Mouse (Mus musculus) cerebellum, adult 18-20 months (tissue): Measurements from ENCODE around the gene Nfic.

ENCODE experiments used
- DNase-seq, 2 experiments: peaks; one replicate each; pipeline ENCODE4 v3.0.0; 2021

Gene Nfic

DNA sequence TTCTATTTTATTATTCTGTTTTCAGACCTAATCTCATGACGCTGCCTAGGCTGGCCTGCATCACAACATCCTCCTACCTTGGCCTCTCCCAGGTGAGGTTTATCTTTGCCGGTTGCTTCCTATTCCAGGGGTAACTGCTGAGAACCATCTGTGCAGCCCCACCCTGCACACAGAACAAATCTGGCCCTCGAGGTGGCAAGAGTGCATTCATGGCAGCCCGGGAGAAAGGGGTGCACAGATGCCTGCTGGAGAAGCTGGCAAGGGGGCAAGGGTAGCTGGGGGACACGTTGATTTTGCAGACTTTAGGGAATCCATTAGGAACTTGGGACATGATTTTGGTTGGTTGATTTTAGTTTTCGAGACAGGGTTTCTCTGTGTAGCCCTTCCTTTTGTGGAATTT is 2.8 kb upstream of the Nfic start:
- no peak for DNase-seq

DNA sequence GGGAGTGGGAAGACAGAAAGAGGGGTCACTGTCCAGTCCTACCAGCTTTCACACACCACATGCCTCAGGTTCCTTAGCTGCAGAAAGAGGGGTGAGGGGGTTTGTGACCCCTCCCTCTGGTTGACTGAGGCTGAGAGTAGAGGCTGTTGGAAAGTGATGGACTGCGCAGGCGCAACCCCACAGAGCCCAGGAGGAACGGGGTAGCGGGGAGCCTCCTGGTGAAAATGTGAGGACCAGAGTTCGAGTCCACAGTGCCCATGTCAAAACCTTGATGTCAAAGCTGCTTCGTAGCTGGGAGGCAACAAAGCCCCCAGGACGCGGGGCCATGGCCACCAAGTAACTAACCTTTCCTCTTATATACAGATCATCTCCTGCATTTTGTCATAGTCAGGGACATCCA is 2.2 kb upstream of the Nfic start:
- no peak for DNase-seq

DNA sequence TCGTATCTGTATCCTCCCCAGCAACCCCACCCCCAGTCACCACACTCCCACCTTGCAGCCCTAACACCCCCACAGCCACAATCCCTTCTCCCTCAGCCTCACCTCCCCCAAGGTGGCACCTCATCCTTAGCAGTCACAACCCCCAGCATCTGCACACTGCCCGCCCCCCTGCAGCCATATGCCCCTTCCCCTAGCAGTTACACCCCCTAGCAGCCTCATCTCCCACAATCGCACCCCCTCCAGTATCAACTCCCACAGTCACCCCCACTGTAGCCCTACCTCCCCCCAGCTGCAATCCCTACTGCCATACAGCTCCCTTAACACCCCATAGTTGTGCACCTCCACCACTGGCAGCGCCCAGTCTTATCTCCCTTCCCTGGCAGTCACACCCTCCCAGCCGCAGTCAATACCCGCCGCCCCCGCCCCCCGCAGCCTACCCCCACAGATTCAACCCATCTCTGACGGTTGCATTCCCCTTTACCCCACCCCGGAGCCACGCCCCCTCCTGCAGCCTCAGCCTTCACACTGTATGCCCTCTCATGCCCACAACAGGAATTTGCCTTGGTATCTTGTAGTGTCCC is 1.6 kb upstream of the Nfic start:
- no peak for DNase-seq

DNA sequence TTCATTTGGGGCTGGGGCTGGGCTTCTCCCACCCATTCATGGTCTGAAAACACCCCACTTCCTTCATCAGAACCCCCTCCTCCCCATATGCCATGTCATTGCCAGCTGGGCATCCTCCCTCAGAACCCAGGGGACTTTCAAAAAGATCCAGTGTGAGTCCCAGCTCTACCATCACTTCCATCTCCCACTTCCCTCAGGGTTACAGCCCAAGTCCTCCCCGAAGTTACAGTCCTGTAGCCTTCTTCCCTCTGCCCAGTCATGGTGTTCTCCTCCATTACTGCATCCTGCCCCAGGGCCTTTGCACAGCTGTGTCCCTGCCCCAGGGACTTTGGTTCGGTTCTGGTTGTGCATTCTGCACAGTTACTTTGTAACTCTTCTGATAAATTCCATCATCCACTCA is 1.3 kb downstream of the Nfic start:
- DNase-seq = no peak

DNA sequence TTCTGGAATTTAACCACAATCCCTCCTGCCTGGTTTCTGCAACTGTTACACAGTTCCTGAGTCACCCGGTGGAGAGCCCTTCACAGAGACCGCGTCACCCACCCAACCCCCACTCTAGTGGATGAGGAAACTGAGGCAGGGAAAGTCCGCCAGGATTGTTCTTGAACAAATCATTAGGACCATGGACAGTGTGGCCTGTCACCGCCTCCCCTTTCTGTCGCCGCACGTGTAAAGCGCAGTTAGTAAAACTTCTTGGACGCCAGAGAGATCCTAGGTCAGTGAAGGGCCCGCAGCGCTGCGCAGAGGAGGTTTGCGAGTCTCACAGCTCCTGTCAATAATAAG is 2.5 kb downstream of the Nfic start:
- no peak for DNase-seq

DNA sequence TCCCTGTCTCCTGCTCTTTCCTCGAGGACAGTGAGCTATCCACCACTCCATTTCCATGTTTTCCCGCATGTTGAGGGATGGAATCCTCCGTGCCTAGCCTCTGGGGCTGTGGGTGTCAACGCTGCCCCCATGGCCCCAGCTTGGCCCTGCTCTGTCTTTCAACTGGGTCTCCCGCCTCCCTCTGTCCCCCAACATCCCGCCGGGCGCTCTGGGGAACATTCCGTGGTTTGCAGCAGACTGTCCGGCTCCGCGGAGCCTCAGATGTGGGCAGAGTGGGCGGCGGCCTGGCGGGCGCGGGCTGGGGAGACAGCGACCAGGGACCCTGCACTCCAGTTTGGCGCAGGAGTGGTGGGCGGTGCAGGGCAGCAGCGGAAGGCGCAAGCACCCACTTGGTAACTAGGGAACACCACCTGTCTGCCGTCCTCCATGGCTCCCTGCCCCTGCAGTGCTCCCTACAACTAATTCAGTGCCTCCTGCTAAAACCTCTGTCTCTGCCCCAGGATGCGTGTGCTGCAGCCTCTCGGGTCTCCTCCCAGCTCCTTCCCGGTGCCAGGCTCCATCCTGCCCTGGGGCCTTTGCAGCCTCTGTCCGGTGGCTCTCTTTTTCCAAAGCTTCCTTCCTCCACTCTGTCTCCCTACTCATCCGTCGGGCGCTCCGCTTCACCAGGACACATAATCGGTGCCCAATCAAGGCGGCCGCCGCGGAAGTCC is 3.0 kb downstream of the Nfic start:
- no peak for DNase-seq

DNA sequence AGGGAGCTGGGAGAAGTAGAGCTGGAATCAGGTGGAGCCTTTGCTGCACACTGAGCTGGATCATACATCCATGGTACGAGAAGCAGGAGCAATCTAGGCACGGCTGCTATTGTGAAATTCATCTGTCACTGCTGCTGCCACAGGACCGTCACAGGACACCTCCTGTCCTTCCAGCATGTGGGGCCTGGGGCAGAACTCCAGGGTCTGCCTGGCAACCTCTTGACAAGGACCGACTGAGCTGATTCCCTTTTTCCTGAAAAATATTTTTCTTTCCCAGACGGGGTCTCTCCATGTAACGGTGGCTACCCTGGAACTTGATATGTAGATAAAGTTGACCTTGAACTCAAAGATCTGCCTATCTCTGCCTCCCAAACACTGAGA is 4.1 kb downstream of the Nfic start:
- DNase-seq = no peak

DNA sequence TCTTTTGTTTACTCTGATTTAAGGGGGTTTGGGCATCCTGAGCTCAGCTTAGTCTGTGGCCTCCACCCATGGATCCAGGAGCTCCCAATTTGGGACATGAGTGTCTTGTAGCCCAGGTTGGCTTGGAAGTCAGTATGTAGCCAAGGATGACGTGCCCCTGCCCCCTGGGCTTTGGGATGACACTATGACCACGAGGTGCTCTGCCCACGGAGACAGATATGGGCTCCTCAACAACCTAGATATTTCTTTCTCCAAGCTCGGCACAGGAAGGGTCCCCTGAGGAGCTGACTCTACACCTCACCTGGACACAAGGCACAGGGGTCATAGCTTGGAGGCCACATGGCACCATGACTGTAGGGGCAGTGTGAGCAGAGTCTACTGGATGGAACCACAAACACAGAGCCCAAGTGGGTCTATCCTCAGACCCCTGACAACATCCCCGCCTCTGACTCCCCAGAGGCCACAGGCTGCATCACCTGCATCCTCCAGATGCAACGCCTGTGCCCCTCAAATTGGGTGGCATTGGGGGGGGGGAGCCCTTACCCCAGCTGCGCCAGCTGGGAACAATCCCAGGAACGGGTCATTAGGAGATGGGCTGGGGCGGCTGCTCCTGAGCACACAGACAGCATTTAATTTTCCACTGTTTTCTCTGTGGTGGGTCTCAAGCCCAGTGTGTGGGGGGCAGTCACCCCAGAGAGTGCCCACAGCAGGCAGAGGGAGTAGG is 4.6 kb downstream of the Nfic start:
- DNase-seq = no peak

DNA sequence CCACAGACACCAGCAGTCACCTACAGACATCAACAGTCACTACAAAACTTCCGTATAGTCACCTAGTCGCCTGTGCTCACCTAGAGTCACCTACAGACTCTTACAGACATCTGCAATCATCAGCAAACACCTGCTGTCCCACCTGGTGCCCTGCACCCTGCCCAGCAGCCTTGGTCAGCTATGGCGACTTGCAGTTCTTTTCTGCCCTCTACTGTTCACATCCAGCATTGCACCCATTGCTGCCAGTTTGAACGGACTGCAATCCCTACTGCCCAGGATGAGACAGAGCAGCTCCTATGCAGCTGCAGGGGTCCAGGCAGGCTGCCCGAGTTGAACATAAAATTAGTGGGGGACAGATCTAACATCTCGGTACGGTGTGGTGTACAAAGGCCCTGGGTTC is 5.3 kb downstream of the Nfic start:
- DNase-seq = peak; percentile 86 to 89

DNA sequence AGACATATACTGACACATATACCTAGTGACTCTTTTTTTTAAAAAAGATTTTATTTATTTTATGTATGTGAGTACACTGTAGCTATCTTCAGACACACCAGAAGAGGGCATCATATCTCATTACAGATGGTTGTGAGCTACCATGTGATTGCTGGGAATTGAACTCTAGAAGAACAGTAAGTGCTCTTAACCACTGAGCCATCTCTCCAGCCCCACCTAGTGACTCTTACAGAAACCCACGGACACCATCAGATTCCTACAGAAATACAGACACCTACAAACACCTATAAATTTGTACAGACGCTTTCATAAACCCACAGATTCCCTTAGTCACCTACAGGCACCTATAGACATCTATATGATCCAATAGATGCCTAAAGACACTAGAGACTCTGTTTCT is 9.9 kb downstream of the Nfic start:
- DNase-seq = peak in 1 of 2 experiments; percentile 7

DNA sequence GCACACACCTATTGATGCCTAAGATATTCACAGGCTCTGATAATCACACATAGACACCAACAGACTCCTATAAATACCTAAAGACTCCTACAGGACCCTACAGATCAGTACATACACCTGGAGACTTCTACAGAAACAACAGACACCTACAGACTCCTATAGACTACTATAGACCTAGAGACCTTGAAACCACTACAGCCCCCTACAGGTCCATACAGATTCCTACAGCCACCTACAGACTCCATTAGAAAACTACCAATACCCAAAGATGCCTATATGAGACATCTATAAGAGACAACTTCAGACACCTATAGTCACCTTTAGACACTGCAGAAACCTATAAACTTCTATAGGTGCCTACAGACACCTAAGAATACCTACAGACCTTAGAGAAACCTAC is 14.4 kb downstream of the Nfic start:
- DNase-seq = peak; percentile 11 to 23

DNA sequence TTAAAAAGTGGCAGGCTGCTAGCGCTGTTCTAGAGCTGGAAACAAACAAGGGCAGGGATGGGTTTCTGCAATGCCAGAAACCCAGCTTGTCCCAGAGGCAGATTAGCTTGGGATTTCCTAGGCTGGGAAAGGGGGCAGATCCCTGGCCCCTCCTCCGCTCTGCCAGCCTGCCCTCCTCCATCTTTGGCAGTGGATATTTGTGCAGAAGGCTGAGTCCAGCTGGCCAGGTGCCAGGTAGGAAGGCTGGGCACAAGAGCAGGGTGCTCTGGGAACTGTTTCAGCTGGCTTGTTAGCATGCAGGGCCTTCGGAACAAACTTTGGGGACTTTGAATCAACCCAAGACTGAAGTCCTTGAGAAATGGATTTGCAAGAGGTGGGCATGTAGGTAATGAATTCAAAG is 20.0 kb downstream of the Nfic start:
- peak; percentile 85 to 88 for DNase-seq

DNA sequence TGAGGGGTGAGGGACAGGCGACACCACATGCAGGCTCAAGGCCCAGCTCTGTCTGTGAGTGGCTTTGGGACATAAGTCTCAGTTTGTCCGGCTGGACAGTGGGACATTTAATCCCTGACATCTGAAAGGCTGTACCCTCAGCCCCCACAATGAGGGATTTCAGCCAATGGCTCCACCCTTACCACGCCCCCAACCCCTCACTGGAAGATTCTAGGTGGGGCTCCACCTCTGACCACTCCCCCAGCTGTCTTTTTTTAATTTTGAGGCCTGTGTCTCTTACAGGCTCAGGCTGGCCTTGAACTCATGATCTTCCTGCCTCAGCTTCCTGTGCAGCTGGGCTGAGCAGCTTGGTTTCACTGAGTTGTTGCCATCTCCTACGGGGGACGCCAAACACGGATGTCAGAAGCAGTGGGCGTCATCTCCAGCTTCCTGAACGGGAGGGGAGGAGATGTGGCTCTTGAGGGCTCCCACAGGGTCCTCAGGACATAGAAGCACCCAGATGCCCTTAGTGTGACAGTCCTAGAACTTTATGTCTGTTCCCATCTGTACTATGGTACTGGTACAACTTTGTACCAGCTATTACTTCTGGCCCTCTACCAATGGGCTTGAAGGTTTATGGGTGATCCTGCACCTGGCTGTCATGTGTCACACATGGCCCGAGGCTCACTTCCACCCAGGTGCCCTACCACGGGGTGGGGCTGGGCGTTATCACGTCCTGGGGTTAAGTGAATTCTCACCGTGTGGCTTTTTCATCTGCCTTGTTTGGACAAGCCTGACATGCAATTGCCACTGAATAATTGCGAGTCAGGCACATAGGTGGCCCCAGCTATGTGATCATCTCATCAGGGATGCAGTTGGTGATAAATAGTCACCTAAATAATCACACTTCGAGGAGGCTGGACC is 20.8 kb downstream of the Nfic start:
- DNase-seq = peak; percentile 29 to 30

DNA sequence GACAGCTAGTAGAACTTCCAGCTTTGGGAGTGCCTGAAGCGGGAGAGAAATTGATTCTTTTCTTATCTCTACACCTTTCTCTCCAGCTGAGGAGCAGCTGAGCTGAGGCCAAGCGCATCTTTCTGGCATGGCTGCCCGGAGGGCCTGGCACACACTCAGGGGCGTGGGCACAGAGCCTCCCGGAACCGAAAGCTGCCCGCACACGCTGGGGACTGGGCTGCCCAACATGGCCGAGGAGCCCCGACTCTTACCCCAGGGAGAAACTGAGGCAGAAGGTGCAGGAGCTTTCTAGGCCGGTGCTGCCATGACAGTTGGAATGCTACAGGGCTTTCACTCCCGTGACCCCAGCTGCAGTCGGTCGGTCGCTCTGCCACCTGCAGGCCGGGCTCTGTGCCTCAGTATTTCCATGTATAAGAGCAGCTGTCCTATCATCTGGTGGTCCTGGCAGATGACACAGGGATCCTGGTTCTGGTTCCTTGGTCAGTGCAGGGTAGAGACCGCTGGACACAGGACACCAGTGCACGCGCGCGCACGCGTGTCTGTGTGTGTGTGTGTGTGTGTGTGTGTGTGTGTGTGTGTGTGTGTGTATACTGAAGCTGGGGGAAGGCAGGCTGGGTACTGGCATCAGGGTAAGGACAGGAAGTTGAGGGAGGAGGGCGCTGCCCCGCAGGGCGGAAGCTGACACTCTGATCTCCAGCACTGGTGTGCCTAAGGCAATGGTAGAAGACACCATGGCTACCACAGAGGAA is 21.7 kb downstream of the Nfic start:
- peak; percentile 42 to 62 for DNase-seq

DNA sequence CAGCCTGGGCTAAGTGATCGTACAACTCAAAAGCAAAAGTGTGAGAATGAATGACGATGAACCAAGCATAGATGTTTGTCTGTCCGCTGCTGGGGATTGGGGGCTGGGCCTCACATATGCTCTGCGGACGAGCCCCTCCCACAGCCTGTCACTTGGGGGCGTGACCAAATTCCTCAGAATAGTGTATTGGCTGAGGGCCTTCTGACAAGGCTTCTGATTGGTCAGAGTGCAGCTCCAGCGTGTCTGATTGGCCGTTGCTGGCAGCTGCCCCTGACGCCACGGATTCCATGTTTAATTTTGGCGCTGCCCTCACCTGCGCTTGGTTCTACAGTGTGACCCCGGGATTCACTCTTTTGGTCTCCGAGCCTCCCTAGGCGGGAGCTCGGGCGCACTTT is 22.6 kb downstream of the Nfic start:
- DNase-seq = peak; percentile 92 to 98

DNA sequence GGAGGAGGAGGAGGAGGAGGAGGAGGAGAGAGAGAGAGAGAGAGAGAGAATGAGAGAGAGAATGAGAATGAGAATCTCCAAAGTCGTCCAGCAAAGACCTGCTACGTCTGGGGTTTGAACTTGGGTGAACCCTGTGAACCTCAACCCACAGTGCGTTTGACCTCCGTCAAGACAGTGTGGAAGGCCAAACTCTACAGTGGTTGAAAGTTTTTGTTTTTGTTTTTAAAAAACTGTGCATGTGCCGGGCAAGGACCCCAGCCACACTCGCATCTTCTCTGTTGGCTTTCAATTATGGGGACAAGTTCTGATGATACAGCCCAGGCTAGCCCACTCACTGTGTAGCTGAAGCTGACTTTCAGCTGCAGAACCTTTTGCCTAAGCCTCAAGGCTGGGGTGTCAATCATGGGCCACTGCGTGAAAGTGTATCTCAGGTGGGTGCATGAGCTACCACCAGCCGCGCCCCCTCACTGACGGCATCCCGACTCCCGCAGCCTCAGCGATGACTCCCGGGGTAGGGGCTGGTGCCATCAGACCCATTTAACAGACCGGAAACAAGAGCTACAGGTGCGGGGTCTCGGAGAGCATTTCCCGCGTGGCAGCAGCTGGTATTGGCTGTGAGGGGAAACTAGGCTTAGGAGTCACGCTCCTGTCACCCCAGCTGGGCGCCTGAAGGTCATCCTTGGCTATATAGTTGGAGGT is 23.1 kb downstream of the Nfic start:
- DNase-seq = no peak

DNA sequence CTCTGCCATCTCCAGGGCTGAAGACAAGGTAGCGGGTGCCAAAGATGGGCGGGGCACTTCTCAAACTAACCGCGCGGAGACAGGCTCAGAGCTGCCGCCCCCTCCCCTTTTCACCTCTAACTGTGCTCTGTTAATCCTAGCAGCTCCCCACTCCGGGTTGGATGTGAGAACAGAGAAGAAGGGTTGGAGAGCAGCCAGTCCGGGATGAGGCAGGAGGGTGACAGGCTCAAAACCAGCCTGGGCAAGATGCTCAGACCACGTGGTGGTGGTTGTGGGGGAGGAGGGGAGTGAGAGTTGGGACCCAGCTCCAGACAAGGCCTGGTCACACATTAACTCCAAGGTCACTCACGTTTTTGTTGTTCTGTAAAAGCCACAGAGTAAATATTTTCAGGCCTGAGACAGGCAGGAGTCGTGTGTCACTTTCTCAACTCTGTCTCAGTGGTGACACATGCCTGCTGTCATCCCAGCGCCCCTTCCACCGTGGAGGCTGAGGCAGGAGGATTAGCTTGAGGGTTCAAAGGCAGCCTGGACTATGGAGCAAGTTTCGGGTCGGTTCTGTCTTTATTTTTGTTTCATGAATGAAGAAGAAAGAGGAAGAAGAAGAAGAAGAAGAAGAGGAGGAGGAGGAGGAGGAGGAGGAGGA is 23.8 kb downstream of the Nfic start:
- peak; percentile 63 to 65 for DNase-seq

DNA sequence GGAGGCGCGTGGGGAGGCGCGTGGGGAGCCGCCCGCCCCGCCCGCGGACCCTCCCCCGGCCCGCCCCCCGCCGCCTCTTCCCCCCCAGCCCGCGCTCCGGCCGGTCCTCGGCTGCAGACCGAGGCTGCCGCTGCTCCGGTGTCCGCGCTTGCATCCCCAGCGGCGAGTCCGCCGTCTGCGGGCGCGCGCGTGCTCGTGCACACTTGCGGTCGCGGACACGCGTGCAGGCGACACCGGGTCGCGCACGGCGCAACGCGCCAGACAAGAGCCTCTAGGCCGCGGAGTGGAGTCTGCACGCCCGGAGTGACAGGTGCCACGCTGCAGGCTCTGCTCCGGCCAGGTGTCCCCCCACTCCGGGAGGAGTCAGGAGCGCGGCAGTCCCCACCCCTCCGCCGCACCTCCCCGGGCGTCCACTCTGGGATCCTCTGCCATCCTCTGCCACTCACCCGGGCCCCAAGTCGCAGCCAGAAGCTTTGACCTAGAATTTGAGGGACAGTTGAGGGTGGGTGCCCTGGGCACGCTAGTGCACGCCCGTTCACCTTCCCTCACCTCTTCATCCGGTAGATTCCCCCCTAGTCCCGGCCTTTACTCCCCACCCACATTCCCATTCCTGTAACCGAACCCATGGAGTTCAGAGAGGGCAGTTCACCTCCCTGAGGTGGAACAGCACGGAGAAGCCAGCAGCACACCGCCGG is 24.5 kb downstream of the Nfic start:
- DNase-seq = peak; percentile 80 to 91

DNA sequence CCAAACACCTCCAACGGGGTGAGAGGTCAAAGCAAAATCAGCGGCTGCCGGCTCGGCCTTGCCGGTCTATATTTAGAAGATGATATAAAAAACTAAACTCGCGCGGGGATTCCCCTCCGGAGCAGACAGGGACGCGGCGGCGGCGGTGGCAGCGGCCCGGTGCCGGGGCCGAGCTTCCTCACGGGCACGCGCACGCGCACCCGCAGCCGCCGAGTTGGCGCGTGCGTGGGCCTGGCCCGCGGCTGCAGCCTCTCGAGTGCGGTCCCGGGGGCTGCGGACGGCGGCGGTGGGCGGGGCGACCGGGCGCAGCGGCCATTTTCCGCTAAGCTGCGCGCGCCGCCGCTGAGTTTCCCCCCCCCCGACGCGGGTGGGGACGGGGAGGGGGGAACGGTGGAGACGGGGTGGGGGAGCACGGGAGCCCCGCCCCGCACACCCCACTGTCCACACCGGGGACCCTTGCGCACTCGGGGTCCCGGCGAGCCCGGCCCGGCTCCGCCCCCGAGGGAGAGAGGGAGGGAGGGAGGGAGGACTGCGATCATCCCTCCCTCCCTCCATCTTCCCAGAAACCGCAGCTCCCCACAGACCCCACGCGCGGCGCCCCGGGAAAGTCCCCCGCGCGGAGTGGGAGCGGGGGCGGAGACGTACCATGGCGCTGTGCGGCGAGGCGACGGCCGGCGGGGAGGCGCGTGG is 25.1 kb downstream of the Nfic start:
- DNase-seq = peak; percentile 81 to 94

DNA sequence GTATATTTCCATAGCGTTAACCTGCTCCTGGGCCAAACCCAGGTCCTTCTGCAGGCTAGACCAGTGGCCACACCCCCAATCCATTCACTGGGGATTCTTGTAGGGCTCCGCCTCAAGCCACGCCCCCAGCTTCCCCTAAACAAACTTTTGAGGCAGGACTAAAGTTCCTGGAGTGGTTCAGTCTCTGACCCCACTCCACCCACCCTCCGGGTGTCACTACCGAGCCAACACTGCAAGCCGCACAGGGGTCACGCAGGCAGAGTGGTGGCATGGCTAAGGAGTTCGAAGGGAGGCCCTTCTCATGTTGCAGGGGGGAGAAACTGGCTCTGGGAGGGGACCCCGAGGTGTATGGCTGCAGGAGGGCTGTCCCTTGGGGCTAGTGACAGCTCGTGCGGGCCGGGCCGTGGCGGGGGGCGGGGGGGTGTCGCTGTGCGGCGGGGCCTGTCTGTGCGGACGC is 25.8 kb downstream of the Nfic start:
- DNase-seq = peak; percentile 72 to 78
